Mouse (Mus musculus) WW6 (cell line): ENCODE measurements around the gene Gbp8.
"Not testable (repeated sequence)": the region's sequence is repeated elsewhere in the genome, so short reads cannot be mapped to it uniquely, and the experiment has no call there.

ENCODE experiments used
- DNase-seq: peaks from one replicate; pipeline ENCODE4 v3.0.0-alpha.2; 2013; ENCODE audit warnings: low read depth, low spot score

Gene Gbp8

GRCm38 (mm10) chr5:105139409-105140088, at the start of gene Gbp8, which contains the start of the genes Gbp9 and Gbp4:
TSS of gene Gbp8 (minus strand) at chr5:105139540.
TSS of gene Gbp9 (minus strand) at chr5:105139539.
TSS of gene Gbp4 (minus strand) at chr5:105139586.
- not testable (repeated sequence) for DNase-seq

GRCm38 (mm10) chr5:105181446-105181845, 42.1 kb upstream of the Gbp8 start:
- no peak for DNase-seq

GRCm38 (mm10) chr5:105156582-105156981, 17.2 kb upstream of the Gbp8 start:
- DNase-seq, result no peak

GRCm38 (mm10) chr5:105154049-105154448, 14.7 kb upstream of the Gbp8 start:
- no peak for DNase-seq

- DNase-seq, result not testable (repeated sequence)
These were observed 8.7 kb upstream of the Gbp8 start for GRCm38 (mm10) chr5:105148062-105148461.

GRCm38 (mm10) chr5:105146447-105146846, 7.1 kb upstream of the Gbp8 start:
- DNase-seq, result no peak

GRCm38 (mm10) chr5:105145731-105146130, 6.4 kb upstream of the Gbp8 start:
- not testable (repeated sequence) for DNase-seq

- not testable (repeated sequence) for DNase-seq
These were observed 910 bp upstream of the Gbp8 start for GRCm38 (mm10) chr5:105140089-105140810.

GRCm38 (mm10) chr5:105138906-105139305, 434 bp downstream of the Gbp8 start:
- no peak for DNase-seq

GRCm38 (mm10) chr5:105136706-105137304, 2.5 kb downstream of the Gbp8 start:
- not testable (repeated sequence) for DNase-seq

- DNase-seq, result not testable (repeated sequence)
These were observed 17.6 kb downstream of the Gbp8 start for GRCm38 (mm10) chr5:105121731-105122130.

- no peak for DNase-seq
These were observed 23.6 kb downstream of the Gbp8 start for GRCm38 (mm10) chr5:105115740-105116139.

- no peak for DNase-seq
These were observed 24.6 kb downstream of the Gbp8 start for GRCm38 (mm10) chr5:105114696-105115095.

GRCm38 (mm10) chr5:105113656-105114055, 25.7 kb downstream of the Gbp8 start:
- no peak for DNase-seq

- DNase-seq, result not testable (repeated sequence)
These were observed 29.0 kb downstream of the Gbp8 start for GRCm38 (mm10) chr5:105110271-105110852.

GRCm38 (mm10) chr5:105109775-105110174, 29.6 kb downstream of the Gbp8 start:
- DNase-seq, result not testable (repeated sequence)

GRCm38 (mm10) chr5:105105689-105106088, 33.7 kb downstream of the Gbp8 start:
- DNase-seq, result not testable (repeated sequence)

GRCm38 (mm10) chr5:105081900-105082299, 57.4 kb downstream of the Gbp8 start:
- DNase-seq, result no peak

GRCm38 (mm10) chr5:105068356-105068755, 71.0 kb downstream of the Gbp8 start:
- not testable (repeated sequence) for DNase-seq

GRCm38 (mm10) chr5:105064443-105064842, 74.9 kb downstream of the Gbp8 start:
- DNase-seq, result not testable (repeated sequence)

- DNase-seq, result no peak
These were observed 76.0 kb downstream of the Gbp8 start for GRCm38 (mm10) chr5:105063321-105063720.

- not testable (repeated sequence) for DNase-seq
These were observed 76.9 kb downstream of the Gbp8 start for GRCm38 (mm10) chr5:105062403-105062802.
